Mouse (Mus musculus) neural tube, embryonic 13.5 days (tissue): ENCODE data around the gene Focad. TPM values are rescaled to one million over a fixed set of nuclear protein-coding genes. Genes with fewer than 3 reads are reported as not detected.

Experiments
- ATAC-seq: fragments of 200-750 bp; cut with Nextera tagmentation; 2 replicates; pipeline ENCODE4 v1.8.0; 2017; ENCODE audit warnings: low read depth, mild to moderate bottlenecking, moderate TSS enrichment, moderate library complexity
- H3K27ac ChIP-seq: fragments of 300-500 bp; sonication (generic); replicated peaks from 2 replicates; pipeline ENCODE4 v1.5.1; 2015; ENCODE audit warnings: moderate library complexity, mild to moderate bottlenecking, inconsistent platforms
- H3K27me3 ChIP-seq: fragments of 300-500 bp; sonication (generic); 2 replicates; pipeline ENCODE4 v1.6.1; 2015; ENCODE audit warnings: mild to moderate bottlenecking, inconsistent platforms
- H3K36me3 ChIP-seq: fragments of 300-500 bp; sonication (generic); 2 replicates; pipeline ENCODE4 v1.6.1; 2015; ENCODE audit warnings: mild to moderate bottlenecking, inconsistent platforms
- H3K4me1 ChIP-seq: fragments of 300-500 bp; sonication (generic); replicated peaks from 2 replicates; pipeline ENCODE4 v1.6.1; 2015; ENCODE audit warnings: inconsistent platforms
- H3K4me2 ChIP-seq: fragments of 300-500 bp; sonication (generic); 2 replicates; pipeline ENCODE4 v1.6.1; 2015; ENCODE audit warnings: inconsistent platforms, mild to moderate bottlenecking, moderate library complexity
- H3K4me3 ChIP-seq: fragments of 300-500 bp; sonication (generic); 2 replicates; pipeline ENCODE4 v1.5.1; 2015; ENCODE audit warnings: mild to moderate bottlenecking, inconsistent platforms
- H3K9ac ChIP-seq: fragments of 300-500 bp; sonication (generic); 2 replicates; pipeline ENCODE4 v1.6.1; 2015; ENCODE audit warnings: moderate library complexity, mild to moderate bottlenecking, inconsistent platforms
- H3K9me3 ChIP-seq: fragments of 300-500 bp; sonication (generic); 2 replicates; pipeline ENCODE4 v1.6.1; 2016; ENCODE audit warnings: inconsistent platforms
- WGBS: fragments of 180-500 bp; shearing (Covaris S2); methylation state at CpG from one replicate; pipeline ENCODE4 v1.1.7; 2015; 5-methylcytosine and 5-hydroxymethylcytosine counted together
- polyA plus RNA-seq: library from polyadenylated mRNA; unstranded; fragments of >200 nt; fragmentation: Nextera tagmentation; extraction: Ambion mirVana; gene quantifications from 2 replicates; pipeline ENCODE4 v1.2.1, GENCODE M21; 2015

Focad gene
- polyA plus RNA-seq, 1 experiment from 2014 or later: 12.3 TPM

DNA sequence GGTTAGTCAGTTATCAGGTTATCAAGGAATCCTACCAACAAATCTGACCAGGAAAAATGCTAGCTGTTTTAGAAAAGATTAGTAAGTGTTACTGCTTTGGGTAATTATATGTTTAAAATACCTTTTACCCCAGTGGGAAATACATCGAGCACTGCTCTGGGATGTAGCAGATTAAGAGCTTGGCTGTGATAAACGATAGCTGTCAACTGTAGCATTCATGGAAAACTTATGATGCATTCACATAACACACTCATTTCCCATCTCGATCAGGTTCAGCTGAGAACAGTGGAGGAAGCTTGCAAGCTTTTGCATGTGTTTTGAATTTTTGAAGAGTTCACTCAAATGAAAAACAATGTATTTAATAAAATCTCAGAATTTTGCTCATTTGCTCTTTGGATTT lies 14.2 kb downstream of the Focad start:
- H3K36me3 ChIP-seq: no peaks in the 10 kb centered on the region
- ATAC-seq: no peak
- no peak overlapping the region for H3K9ac ChIP-seq
- 0 out of 2 replicates have a peak, but pooled peaks cover 4% of the 10 kb centered on the region for H3K4me1 ChIP-seq
- no peaks in the 10 kb centered on the region for H3K27me3 ChIP-seq
- 48% methylated on average over 3 of the region's 3 CpGs for WGBS
- no peak overlapping the region for H3K4me2 ChIP-seq
- H3K9me3 ChIP-seq: no peaks in the 10 kb centered on the region
- H3K27ac ChIP-seq: no peak overlapping the region
- no peak overlapping the region for H3K4me3 ChIP-seq

DNA sequence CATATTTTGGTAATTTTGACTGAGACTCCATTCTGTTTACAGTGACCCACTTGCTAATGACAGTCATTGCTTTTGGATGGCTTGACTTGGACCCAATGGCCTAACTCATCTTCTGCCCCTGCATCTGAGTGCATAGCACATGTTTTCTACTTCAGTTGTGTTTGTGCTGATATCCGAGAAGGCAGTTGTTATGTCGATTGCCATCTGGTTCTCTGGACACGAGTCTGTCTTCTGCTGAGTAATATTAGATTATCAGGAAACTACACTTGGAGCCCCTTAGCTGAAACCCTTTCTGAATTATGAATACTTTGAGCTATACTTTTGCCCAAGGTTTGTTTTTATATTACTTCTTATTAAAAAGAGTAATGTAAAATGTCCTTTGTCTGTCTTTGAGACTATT lies 22.9 kb downstream of the Focad start:
- 83% methylated on average over 3 of the region's 3 CpGs for WGBS

DNA sequence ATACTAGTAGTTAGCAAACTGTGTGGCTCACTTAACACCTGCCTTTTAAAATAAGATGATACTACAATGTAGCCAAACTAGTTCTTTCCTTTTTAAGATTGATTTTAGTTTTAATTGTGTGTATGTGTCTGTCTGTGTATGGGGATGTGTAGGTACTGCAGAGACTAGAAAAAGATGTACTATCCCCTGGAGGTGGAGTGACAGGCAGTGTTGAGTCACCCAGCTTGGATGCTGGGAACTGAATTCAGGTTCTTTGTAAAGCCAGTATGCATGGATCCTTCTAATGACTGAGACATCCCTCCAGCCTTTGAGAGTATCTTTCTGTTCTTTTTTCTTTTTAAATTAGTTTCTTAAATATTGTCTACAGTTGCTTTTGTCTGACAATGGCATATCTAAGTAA lies 23.5 kb downstream of the Focad start:
- H3K4me3 ChIP-seq: no peak overlapping the region

More for the DNA sequence above, 22.9 kb downstream of the Focad start:
- H3K36me3 ChIP-seq: no peaks in the 10 kb centered on the region
- no peak overlapping the region for H3K4me3 ChIP-seq
- H3K4me1 ChIP-seq: no peaks in the 10 kb centered on the region; the same call in 1 of the 2 replicates
- no peak overlapping the region for H3K27ac ChIP-seq
- H3K27me3 ChIP-seq: no peaks in the 10 kb centered on the region
- no peak for ATAC-seq
- H3K4me2 ChIP-seq: no peak overlapping the region
- H3K9ac ChIP-seq: no peak overlapping the region
- no peaks in the 10 kb centered on the region for H3K9me3 ChIP-seq

GRCm38 (mm10) chr4:88118750-88119395 lies 24.4 kb downstream of the Focad start:
- no peaks in the 10 kb centered on the region for H3K9me3 ChIP-seq
- no peak overlapping the region for H3K4me2 ChIP-seq
- no peak overlapping the region for H3K4me3 ChIP-seq
- no peaks in the 10 kb centered on the region for H3K27me3 ChIP-seq
- 86% methylated on average over 5 of the region's 5 CpGs for WGBS
- no peaks in the 10 kb centered on the region for H3K36me3 ChIP-seq
- no peak overlapping the region for H3K9ac ChIP-seq
- H3K4me1 ChIP-seq: no peaks in the 10 kb centered on the region; the same call in 1 of the 2 replicates
- H3K27ac ChIP-seq: no peak overlapping the region
- no peak for ATAC-seq

More for the DNA sequence above, 23.5 kb downstream of the Focad start:
- no peak overlapping the region for H3K4me2 ChIP-seq
- H3K36me3 ChIP-seq: no peaks in the 10 kb centered on the region
- H3K9me3 ChIP-seq: no peaks in the 10 kb centered on the region
- H3K9ac ChIP-seq: no peak overlapping the region
- no peaks in the 10 kb centered on the region; the same call in 1 of the 2 replicates for H3K4me1 ChIP-seq
- ATAC-seq: no peak
- no peaks in the 10 kb centered on the region for H3K27me3 ChIP-seq
- H3K27ac ChIP-seq: no peak overlapping the region

GRCm38 (mm10) chr4:88120091-88120490 lies 25.7 kb downstream of the Focad start:
- Histone ChIP-seq H3K27me3 (no peaks in the 10 kb centered on the region), H3K27ac (no peak overlapping the region), H3K4me1 (no peaks in the 10 kb centered on the region; the same call in 1 of the 2 replicates), H3K9me3 (no peaks in the 10 kb centered on the region), H3K4me3 (no peak overlapping the region), H3K4me2 (no peak overlapping the region), H3K9ac (no peak overlapping the region), H3K36me3 (no peaks in the 10 kb centered on the region)
- ATAC-seq: no peak

DNA sequence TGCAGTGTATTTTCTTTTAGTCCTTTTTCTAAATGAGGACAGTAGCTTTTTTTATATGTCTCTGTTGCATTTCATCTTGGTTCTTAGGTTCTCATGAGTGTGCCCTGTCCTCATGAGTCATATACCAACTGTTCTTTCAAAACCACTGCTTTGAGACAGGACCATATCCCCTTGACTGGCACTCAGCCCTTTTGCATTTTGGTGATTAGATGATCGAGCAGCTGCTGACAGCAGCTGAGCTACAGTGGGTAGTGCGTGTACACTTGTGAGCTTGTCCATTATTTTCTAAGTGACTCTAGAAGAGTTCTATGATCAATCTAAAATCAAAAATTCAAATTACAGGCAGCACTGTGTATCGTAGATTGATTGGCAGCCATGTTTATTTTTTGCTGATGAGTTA lies 28.0 kb downstream of the Focad start:
- no peak overlapping the region for H3K27ac ChIP-seq
- H3K4me2 ChIP-seq: no peak overlapping the region
- no peak overlapping the region for H3K4me3 ChIP-seq
- ATAC-seq: no peak
- H3K27me3 ChIP-seq: no peaks in the 10 kb centered on the region
- no peaks in the 10 kb centered on the region for H3K36me3 ChIP-seq
- no peaks in the 10 kb centered on the region for H3K9me3 ChIP-seq
- WGBS: 85% methylated on average over 3 of the region's 3 CpGs
- no peaks in the 10 kb centered on the region; the same call in 1 of the 2 replicates for H3K4me1 ChIP-seq
- H3K9ac ChIP-seq: no peak overlapping the region

DNA sequence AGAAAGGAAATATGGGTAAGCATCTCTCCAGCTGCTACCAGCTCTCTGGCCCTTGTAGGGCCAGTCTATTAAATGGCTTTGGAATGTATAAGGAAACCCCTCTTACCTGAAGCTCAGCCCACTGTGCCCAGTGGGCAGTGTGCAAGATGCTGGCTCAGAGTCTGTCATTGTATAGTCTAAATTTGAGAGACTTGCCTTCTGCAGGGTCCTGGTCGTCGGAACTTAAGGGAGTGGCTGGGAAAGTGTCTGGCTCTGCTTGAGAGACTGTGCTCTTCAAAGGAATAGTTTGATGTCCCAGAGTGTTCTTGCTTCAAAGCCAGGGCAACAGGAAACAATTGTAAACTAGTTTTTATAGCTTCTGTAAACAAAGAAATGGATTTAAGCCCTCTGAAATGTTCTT lies 41.5 kb downstream of the Focad start:
- whole genome bisulfite sequencing: 7% methylated on average over 2 of the region's 2 CpGs
- no peak for ATAC-seq
- H3K4me3 ChIP-seq: no peak overlapping the region
- peaks cover 9% of the 10 kb centered on the region for H3K4me1 ChIP-seq
- no peaks in the 10 kb centered on the region for H3K36me3 ChIP-seq
- no peak overlapping the region for H3K9ac ChIP-seq
- peak overlapping the region; percentile 38; the same call in 1 of the 2 replicates for H3K27ac ChIP-seq
- no peak overlapping the region for H3K4me2 ChIP-seq
- no peaks in the 10 kb centered on the region for H3K27me3 ChIP-seq
- H3K9me3 ChIP-seq: no peaks in the 10 kb centered on the region

DNA sequence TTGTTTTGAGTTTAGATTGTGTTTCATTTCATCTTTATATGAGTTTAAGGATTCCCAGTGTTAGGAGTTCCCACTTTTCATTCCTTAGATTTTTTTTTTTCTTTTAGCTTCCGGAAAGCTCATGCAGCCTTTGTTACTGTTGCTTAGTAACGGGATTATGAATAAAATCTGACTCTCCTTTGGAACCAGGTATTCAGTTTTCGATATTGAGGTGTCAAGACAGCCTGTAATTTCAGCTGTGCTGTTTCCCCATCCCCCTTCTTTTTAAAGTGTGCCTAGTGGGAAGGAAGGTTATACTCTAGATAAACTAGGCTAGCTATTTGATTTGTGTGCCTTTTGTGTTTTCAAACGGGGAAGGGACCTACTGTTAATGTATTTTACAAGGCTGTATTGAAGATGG lies 42.1 kb downstream of the Focad start:
- Histone ChIP-seq H3K4me3 (no peak overlapping the region), H3K27me3 (no peaks in the 10 kb centered on the region), H3K9ac (no peak overlapping the region), H3K36me3 (no peaks in the 10 kb centered on the region), H3K27ac (no peak overlapping the region), H3K4me2 (no peak overlapping the region), H3K9me3 (no peaks in the 10 kb centered on the region), H3K4me1 (peaks cover 9% of the 10 kb centered on the region)
- no peak for ATAC-seq
- 42% methylated on average over 4 of the region's 4 CpGs for WGBS

GRCm38 (mm10) chr4:88138366-88138917 lies 44.0 kb downstream of the Focad start:
- H3K27ac ChIP-seq: no peak overlapping the region
- H3K27me3 ChIP-seq: no peaks in the 10 kb centered on the region
- 92% methylated on average over 2 of the region's 2 CpGs for WGBS
- no peaks in the 10 kb centered on the region for H3K9me3 ChIP-seq
- no peaks in the 10 kb centered on the region for H3K36me3 ChIP-seq
- H3K4me2 ChIP-seq: no peak overlapping the region
- H3K9ac ChIP-seq: no peak overlapping the region
- no peak overlapping the region for H3K4me3 ChIP-seq
- peaks cover 9% of the 10 kb centered on the region for H3K4me1 ChIP-seq
- no peak for ATAC-seq

DNA sequence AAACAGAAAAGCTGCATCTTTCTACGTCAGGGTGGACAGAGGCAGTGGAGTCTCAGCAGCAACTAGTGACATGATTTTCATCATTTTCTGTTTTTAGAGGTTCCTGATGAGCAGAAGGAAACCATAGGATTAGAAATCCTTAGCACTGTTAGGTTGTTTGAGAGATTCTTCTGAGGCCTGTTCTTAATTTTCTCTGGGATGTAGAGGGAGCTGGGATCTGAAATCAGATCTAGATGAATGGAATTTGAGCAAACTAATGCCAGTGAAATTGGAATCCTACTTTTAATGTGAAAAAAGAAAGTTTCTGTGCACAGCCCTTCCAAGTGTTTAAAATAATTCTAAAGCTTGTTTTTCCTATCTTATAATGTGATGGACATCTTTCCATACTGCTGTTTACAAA lies 55.0 kb downstream of the Focad start:
- ATAC-seq: no peak
- H3K9ac ChIP-seq: no peak overlapping the region
- 77% methylated on average over 1 of the region's 1 CpGs for WGBS
- no peak overlapping the region for H3K4me2 ChIP-seq
- H3K36me3 ChIP-seq: no peaks in the 10 kb centered on the region
- no peak overlapping the region for H3K4me3 ChIP-seq
- no peaks in the 10 kb centered on the region for H3K4me1 ChIP-seq
- H3K27me3 ChIP-seq: no peaks in the 10 kb centered on the region
- H3K9me3 ChIP-seq: no peaks in the 10 kb centered on the region
- H3K27ac ChIP-seq: no peak overlapping the region

- no peak overlapping the region for H3K9ac ChIP-seq
- H3K27ac ChIP-seq: no peak overlapping the region
- no peak for ATAC-seq
- no peak overlapping the region for H3K4me2 ChIP-seq
- H3K9me3 ChIP-seq: no peaks in the 10 kb centered on the region
- 77% methylated on average over 3 of the region's 3 CpGs for WGBS
- H3K4me3 ChIP-seq: no peak overlapping the region
- peaks cover 33% of the 10 kb centered on the region for H3K4me1 ChIP-seq
- no peaks in the 10 kb centered on the region for H3K27me3 ChIP-seq
- H3K36me3 ChIP-seq: no peaks in the 10 kb centered on the region
Measured at GRCm38 (mm10) chr4:88155490-88156160, 61.2 kb downstream of the Focad start.

- peak; percentile 55; the same call in 1 of the 2 replicates for ATAC-seq
- no peaks in the 10 kb centered on the region for H3K9me3 ChIP-seq
- no peaks in the 10 kb centered on the region for H3K36me3 ChIP-seq
- H3K27ac ChIP-seq: peak overlapping the region; percentile 57
- no peaks in the 10 kb centered on the region for H3K27me3 ChIP-seq
- H3K4me3 ChIP-seq: no peak overlapping the region
- H3K9ac ChIP-seq: no peak overlapping the region
- H3K4me2 ChIP-seq: no peak overlapping the region
- 57% methylated on average over 5 of the region's 5 CpGs for WGBS
- peaks cover 33% of the 10 kb centered on the region for H3K4me1 ChIP-seq
Measured at GRCm38 (mm10) chr4:88156961-88157360, 62.5 kb downstream of the Focad start.
